In genomic region chr15:94689884-94690231, GRCm38 (mm10) we compare ENCODE assay signal across 13 mouse cellular contexts.
DNase-seq lines count a peak whose midpoint lies in the region; ATAC-seq and TF ChIP-seq lines count a peak whose summit lies in the region.
"Had no signal": no experiment of that assay in that cellular context is flagged by ENCODE, and none has a peak within 500 bp of the region (broad histone marks: within the 10 kb centered on the region; RNA-seq: fewer than 3 reads in every experiment).

No protein-coding gene starts in this region.

- no peak overlapping the region for H3K9ac ChIP-seq in intestine, postnatal 0 days (ENCODE audit: low read depth, low read length)
- no peak overlapping the region for H3K9ac ChIP-seq in intestine, embryonic 16.5 days (ENCODE audit: low read depth, low read length)

- H3K36me3 ChIP-seq in intestine, postnatal 0 days (ENCODE audit: control insufficient read depth, insufficient read depth) = no peaks in the 10 kb centered on the region
- no peaks in the 10 kb centered on the region for H3K36me3 ChIP-seq in intestine, embryonic 16.5 days (ENCODE audit: control insufficient read depth, insufficient read depth, low read length)

- H3K9me3 ChIP-seq in intestine, postnatal 0 days (ENCODE audit: control insufficient read depth) = no peaks in the 10 kb centered on the region
- H3K9me3 ChIP-seq in intestine, embryonic 16.5 days (ENCODE audit: control insufficient read depth, low read length) = no peaks in the 10 kb centered on the region

- H3K4me3 ChIP-seq in intestine, postnatal 0 days (ENCODE audit: low read depth, low read length) = no peak overlapping the region
- H3K4me3 ChIP-seq in intestine, embryonic 16.5 days (ENCODE audit: low read length) = no peak overlapping the region

- 59% methylated on average over 6 of the region's 6 CpGs for WGBS in intestine, postnatal 0 days
- 60% methylated on average over 6 of the region's 6 CpGs for WGBS in intestine, embryonic 16.5 days

- ATAC-seq in intestine, postnatal 0 days = no peak
- no peak for ATAC-seq in intestine, embryonic 16.5 days
- ATAC-seq in inflammation-experienced regulatory T-cells, adult 6 months = no peak

- no peaks in the 10 kb centered on the region for H3K4me1 ChIP-seq in intestine, postnatal 0 days (replicated peaks; ENCODE audit: control insufficient read depth, insufficient read depth, low read length)
- H3K4me1 ChIP-seq in intestine, embryonic 16.5 days (ENCODE audit: control insufficient read depth, insufficient read depth, low read length) = no peaks in the 10 kb centered on the region

- TF ChIP-seq CTCF in intestine, postnatal 0 days (IDR thresholded peaks at IDR 0.05; ENCODE audit: low read depth) = peak; percentile 58

- H3K27ac ChIP-seq in intestine, postnatal 0 days (ENCODE audit: low read depth, low read length) = no peak overlapping the region
- H3K27ac ChIP-seq in intestine, embryonic 16.5 days (ENCODE audit: low read length) = no peak overlapping the region

- H3K4me2 ChIP-seq in intestine, postnatal 0 days (replicated peaks; ENCODE audit: low read depth) = no peak overlapping the region
- no peak overlapping the region for H3K4me2 ChIP-seq in intestine, embryonic 16.5 days (ENCODE audit: low read depth, low read length)
- H3K4me2 ChIP-seq: liver, embryonic 11.5 days had no signal

- no peaks in the 10 kb centered on the region for H3K27me3 ChIP-seq in intestine, postnatal 0 days (replicated peaks; ENCODE audit: control insufficient read depth, insufficient read depth, low read length)
- H3K27me3 ChIP-seq in intestine, embryonic 16.5 days (replicated peaks; ENCODE audit: control insufficient read depth, insufficient read depth, low read length) = no peaks in the 10 kb centered on the region

- peak; percentile 19 to 40 for DNase-seq in cerebellum, postnatal 10 days
- no peak for DNase-seq in cerebellum, adult 11-12 months
- peak; percentile 48 for DNase-seq in 416B (ENCODE audit: low read depth)
- DNase-seq in brain, adult 2 months (ENCODE audit: low read depth, low spot score) = peak; percentile 59
- no peak for DNase-seq in adrenal gland, postnatal 36 days
- DNase-seq: adrenal gland, postnatal 14 days; cerebellum, adult 8-10 months; kidney, postnatal 36 days; thymus, adult 2 months had no signal

Comparison
In these comparisons a context has a peak if more than half of its experiments do, and no peak if none do; other contexts are left out.
1. DNase-seq: peak in cerebellum, postnatal 10 days (2 of 2), 416B (single experiment) and brain, adult 2 months (single experiment); none in cerebellum, adult 11-12 months (single experiment) and adrenal gland, postnatal 36 days (0 of 2).